Mouse (Mus musculus) CD4-positive naive resting alpha-beta T cell, adult 57 days (primary cell): ENCODE data around the gene Lrrn4cl. TPM values are rescaled to one million over a fixed set of nuclear protein-coding genes. Genes with fewer than 3 reads are reported as not detected.

Experiments
- total RNA-seq: library from RNA; stranded (reverse); gene quantifications from one replicate; pipeline ENCODE4 v1.2.4, GENCODE M21; 2023

Lrrn4cl gene
- total RNA-seq, 1 experiment from 2014 or later, result 1.0 TPM

Other genes starting within 250 kb of the Lrrn4cl start
- gene Slc22a6, start 232.7 kb upstream of the Lrrn4cl start, total RNA-seq, result not detected
- not detected for gene Chrm1, start 187.0 kb upstream of the Lrrn4cl start, total RNA-seq
- 174 TPM for gene Slc3a2, start 127.4 kb upstream of the Lrrn4cl start, total RNA-seq
- gene Wdr74, start 114.9 kb upstream of the Lrrn4cl start, total RNA-seq, result 92.0 TPM
- 7.7 TPM for gene 1700092M07Rik, start 110.0 kb upstream of the Lrrn4cl start, total RNA-seq
- gene Stx5a, start 109.4 kb upstream of the Lrrn4cl start, total RNA-seq, result 251 TPM
- 533 TPM for gene Nxf1, start 93.7 kb upstream of the Lrrn4cl start, total RNA-seq
- gene Tmem223, start 79.8 kb upstream of the Lrrn4cl start, total RNA-seq, result 39.0 TPM
- 68.8 TPM for gene Tmem179b, start 76.3 kb upstream of the Lrrn4cl start, total RNA-seq
- 10.7 TPM for gene Taf6l, start 64.4 kb upstream of the Lrrn4cl start, total RNA-seq
- gene Polr2g, start 52.2 kb upstream of the Lrrn4cl start, total RNA-seq, result 62.8 TPM
- 0.77 TPM for gene Zbtb3, start 48.2 kb upstream of the Lrrn4cl start, total RNA-seq
- 25.7 TPM for gene Ttc9c, start 31.4 kb upstream of the Lrrn4cl start, total RNA-seq
- gene Hnrnpul2, start 30.8 kb upstream of the Lrrn4cl start, total RNA-seq, result 104 TPM
- gene AC129217.1, start 21.0 kb upstream of the Lrrn4cl start, total RNA-seq, result 8.5 TPM
- 39.8 TPM for gene Bscl2, start 13.3 kb upstream of the Lrrn4cl start, total RNA-seq
- not detected for gene Gng3, start 11.6 kb upstream of the Lrrn4cl start, total RNA-seq
- 118 TPM for gene Ubxn1, start 20.7 kb downstream of the Lrrn4cl start, total RNA-seq
- gene Uqcc3, start 30.2 kb downstream of the Lrrn4cl start, total RNA-seq, result 36.8 TPM
- gene Lbhd1, start 33.0 kb downstream of the Lrrn4cl start, total RNA-seq, result 15.5 TPM
- gene Gm49403, start 33.2 kb downstream of the Lrrn4cl start, total RNA-seq, result not detected
- gene 1810009A15Rik, start 38.1 kb downstream of the Lrrn4cl start, total RNA-seq, result 28.3 TPM
- not detected for gene Gm49416, start 38.2 kb downstream of the Lrrn4cl start, total RNA-seq
- gene Ints5, start 42.2 kb downstream of the Lrrn4cl start, total RNA-seq, result 21.0 TPM
- 133 TPM for gene Ganab, start 47.3 kb downstream of the Lrrn4cl start, total RNA-seq
- 47.9 TPM for gene B3gat3, start 69.6 kb downstream of the Lrrn4cl start, total RNA-seq
- gene Rom1, start 78.6 kb downstream of the Lrrn4cl start, total RNA-seq, result 4.2 TPM
- 81.1 TPM for gene Eml3, start 78.8 kb downstream of the Lrrn4cl start, total RNA-seq
- gene Mta2, start 91.1 kb downstream of the Lrrn4cl start, total RNA-seq, result 190 TPM
- gene Tut1, start 103.1 kb downstream of the Lrrn4cl start, total RNA-seq, result 37.9 TPM
- gene Eef1g, start 116.3 kb downstream of the Lrrn4cl start, total RNA-seq, result 593 TPM
- 73.0 TPM for gene Ahnak, start 138.5 kb downstream of the Lrrn4cl start, total RNA-seq
- not detected for gene Scgb1a1, start 237.2 kb downstream of the Lrrn4cl start, total RNA-seq